Mouse (Mus musculus) megakaryocyte, embryonic 14.5 days (primary cell): ENCODE measurements around the gene Use1. TPM values are rescaled to one million over a fixed set of nuclear protein-coding genes. Genes with fewer than 3 reads are reported as not detected.
"Not testable (repeated sequence)": the region's sequence is repeated elsewhere in the genome, so short reads cannot be mapped to it uniquely, and the experiment has no call there.

ENCODE experiments used
- H3K27me3 ChIP-seq: replicated peaks from 2 replicates; pipeline ENCODE3; 2012; ENCODE audit warnings: inconsistent platforms
- H3K36me3 ChIP-seq: replicated peaks from 2 replicates; pipeline ENCODE3; 2012; ENCODE audit warnings: low read length, inconsistent platforms, mixed read lengths
- H3K4me1 ChIP-seq: 2 replicates; pipeline ENCODE4 v1.6.1; 2012; ENCODE audit warnings: inconsistent platforms
- H3K4me3 ChIP-seq: replicated peaks from 2 replicates; pipeline ENCODE3; 2012; ENCODE audit warnings: moderate library complexity, mild to moderate bottlenecking, inconsistent platforms
- H3K9me3 ChIP-seq: 2 replicates; pipeline ENCODE4 v1.6.1; 2012; ENCODE audit warnings: inconsistent platforms
- FLI1 ChIP-seq: IDR thresholded peaks from 2 replicates; pipeline ENCODE4 v1.6.1; 2012; ENCODE audit warnings: low read length, inconsistent platforms, mixed read lengths
- GATA1 ChIP-seq: IDR thresholded peaks from 3 replicates; pipeline ENCODE4 v1.6.1; 2012; ENCODE audit warnings: mixed read lengths, low read length, inconsistent platforms, borderline replicate concordance
- polyA plus RNA-seq: library from polyadenylated mRNA; stranded (reverse); fragments of >175 nt; gene quantifications from 2 replicates; pipeline ENCODE4 v1.2.3, GENCODE M21; 2012; ENCODE audit warnings: low replicate concordance; ENCODE audit not compliant: insufficient read depth

Gene Use1
- 136 and 255 TPM in 2 replicates for polyA plus RNA-seq

- Histone ChIP-seq H3K4me3 (peak within 1 kb of the TSS; percentile 92), H3K36me3 (peaks cover 25% of the 10 kb centered on the region), H3K27me3 (no peaks in the 10 kb centered on the region), H3K4me1 (peaks cover 65% of the 10 kb centered on the region), H3K9me3 (no peaks in the 10 kb centered on the region)
- TF ChIP-seq GATA1 (no peak), FLI1 (no peak)
Measured at GRCm38 (mm10) chr8:71366771-71367528, at the start of gene Use1. TSS of gene Use1 (plus strand) at chr8:71366848.

- Histone ChIP-seq H3K36me3 (peaks cover 82% of the 10 kb centered on the region), H3K4me1 (peaks cover 82% of the 10 kb centered on the region)
- not testable (repeated sequence) for H3K4me3 ChIP-seq, H3K9me3 ChIP-seq, H3K27me3 ChIP-seq
Measured at GRCm38 (mm10) chr8:71318610-71319009, 48.0 kb upstream of the Use1 start.

GRCm38 (mm10) chr8:71319760-71320159, 46.9 kb upstream of the Use1 start:
- not testable (repeated sequence) for H3K27me3 ChIP-seq, H3K9me3 ChIP-seq, H3K4me3 ChIP-seq
- Histone ChIP-seq H3K4me1 (peaks cover 79% of the 10 kb centered on the region), H3K36me3 (peaks cover 87% of the 10 kb centered on the region)

- no peaks in the 10 kb centered on the region for H3K9me3 ChIP-seq
- peaks cover 88% of the 10 kb centered on the region for H3K36me3 ChIP-seq
- TF ChIP-seq GATA1 (no peak), FLI1 (no peak)
- H3K27me3 ChIP-seq = no peaks in the 10 kb centered on the region
- H3K4me3 ChIP-seq = no peak overlapping the region
- peaks cover 49% of the 10 kb centered on the region for H3K4me1 ChIP-seq
Measured at GRCm38 (mm10) chr8:71322939-71323338, 43.7 kb upstream of the Use1 start.

GRCm38 (mm10) chr8:71324848-71325247, 41.8 kb upstream of the Use1 start:
- TF ChIP-seq GATA1 (no peak), FLI1 (no peak)

GRCm38 (mm10) chr8:71337834-71338233, 28.8 kb upstream of the Use1 start:
- peaks cover 86% of the 10 kb centered on the region for H3K36me3 ChIP-seq
- not testable (repeated sequence) for H3K4me1 ChIP-seq, H3K9me3 ChIP-seq, H3K27me3 ChIP-seq, H3K4me3 ChIP-seq

More at GRCm38 (mm10) chr8:71324848-71325247, 41.8 kb upstream of the Use1 start:
- H3K27me3 ChIP-seq = no peaks in the 10 kb centered on the region
- H3K9me3 ChIP-seq = no peaks in the 10 kb centered on the region
- peaks cover 95% of the 10 kb centered on the region for H3K36me3 ChIP-seq
- no peak overlapping the region for H3K4me3 ChIP-seq
- peaks cover 35% of the 10 kb centered on the region for H3K4me1 ChIP-seq

GRCm38 (mm10) chr8:71340625-71341024, 26.0 kb upstream of the Use1 start:
- Histone ChIP-seq H3K36me3 (peaks cover 93% of the 10 kb centered on the region), H3K4me1 (peaks cover 25% of the 10 kb centered on the region), H3K9me3 (no peaks in the 10 kb centered on the region), H3K4me3 (no peak overlapping the region), H3K27me3 (no peaks in the 10 kb centered on the region)
- TF ChIP-seq FLI1 (no peak), GATA1 (no peak)

GRCm38 (mm10) chr8:71346581-71346980, 20.1 kb upstream of the Use1 start:
- TF ChIP-seq GATA1 = no peak
- Histone ChIP-seq H3K27me3 (no peaks in the 10 kb centered on the region), H3K4me3 (no peak overlapping the region), H3K36me3 (peaks cover 100% of the 10 kb centered on the region), H3K4me1 (peaks cover 71% of the 10 kb centered on the region), H3K9me3 (no peaks in the 10 kb centered on the region)

GRCm38 (mm10) chr8:71351117-71351516, 15.5 kb upstream of the Use1 start:
- Histone ChIP-seq H3K9me3 (no peaks in the 10 kb centered on the region), H3K36me3 (peaks cover 100% of the 10 kb centered on the region), H3K4me3 (peak overlapping the region; percentile 40), H3K27me3 (no peaks in the 10 kb centered on the region), H3K4me1 (peaks cover 51% of the 10 kb centered on the region)
- TF ChIP-seq GATA1 = no peak
- TF ChIP-seq FLI1 = no peak

- Histone ChIP-seq H3K36me3 (peaks cover 100% of the 10 kb centered on the region), H3K27me3 (no peaks in the 10 kb centered on the region), H3K4me3 (no peak overlapping the region), H3K4me1 (peaks cover 47% of the 10 kb centered on the region), H3K9me3 (no peaks in the 10 kb centered on the region)
- TF ChIP-seq GATA1 = no peak
- no peak for TF ChIP-seq FLI1
Measured at GRCm38 (mm10) chr8:71351520-71351919, 15.1 kb upstream of the Use1 start.

- Histone ChIP-seq H3K27me3 (no peaks in the 10 kb centered on the region), H3K36me3 (peaks cover 93% of the 10 kb centered on the region), H3K4me3 (no peak overlapping the region), H3K4me1 (peaks cover 16% of the 10 kb centered on the region), H3K9me3 (no peaks in the 10 kb centered on the region)
- TF ChIP-seq FLI1 = no peak
- TF ChIP-seq GATA1 = no peak
Measured at GRCm38 (mm10) chr8:71358026-71358425, 8.6 kb upstream of the Use1 start.
